8 mouse cellular contexts compared by ENCODE assay signal in the genomic region with DNA sequence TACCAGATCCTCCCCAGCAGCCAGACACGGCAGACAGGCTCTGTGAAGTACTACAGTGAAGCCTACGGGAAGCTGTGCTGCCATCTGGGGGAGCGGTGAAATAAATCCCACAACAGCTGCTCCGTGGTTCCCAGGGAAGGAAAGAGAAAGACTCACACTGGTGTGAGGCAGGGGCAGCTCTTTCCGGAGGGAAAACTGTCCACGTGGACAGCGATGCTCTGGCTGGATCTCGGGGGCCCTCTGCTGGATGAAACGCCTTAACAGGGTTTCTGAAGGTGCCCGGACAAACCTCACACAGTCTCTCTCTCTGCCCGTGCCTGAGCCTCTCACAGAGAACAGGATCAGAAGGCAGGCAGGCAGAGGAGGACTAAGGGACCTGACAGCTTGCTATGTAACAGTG. TPM values are rescaled to one million over a fixed set of nuclear protein-coding genes. Genes with fewer than 3 reads are reported as not detected.
DNase-seq lines count a peak whose midpoint lies in the region; ATAC-seq and TF ChIP-seq lines count a peak whose summit lies in the region.

No protein-coding gene starts in this region.

- H3K4me1 ChIP-seq in CH12.LX (ENCODE audit: control insufficient read depth in 1 of 2, insufficient read depth in 2 of 2): peaks cover 26 to 41% of the 10 kb centered on the region in 2 experiments
- H3K4me1 ChIP-seq in forebrain, embryonic 16.5 days (replicated peaks; ENCODE audit: control insufficient read depth, insufficient read depth, low read length): peaks cover 43% of the 10 kb centered on the region
- peaks cover 3% of the 10 kb centered on the region; the same call in 1 of the 2 replicates for H3K4me1 ChIP-seq in liver, embryonic 15.5 days (replicated peaks)
- peaks cover 19% of the 10 kb centered on the region for H3K4me1 ChIP-seq in neural tube, embryonic 12.5 days
- H3K4me1 ChIP-seq in stomach, postnatal 0 days (replicated peaks; ENCODE audit: control insufficient read depth, insufficient read depth): no peaks in the 10 kb centered on the region

- H3K4me2 ChIP-seq in CH12.LX (ENCODE audit: insufficient read depth, low read depth, poor library complexity, severe bottlenecking): peak overlapping the region; percentile 76
- H3K4me2 ChIP-seq in forebrain, embryonic 16.5 days (ENCODE audit: low read length): peak overlapping the region; percentile 45
- peak overlapping the region; percentile 54 for H3K4me2 ChIP-seq in liver, embryonic 15.5 days
- H3K4me2 ChIP-seq in neural tube, embryonic 12.5 days (replicated peaks): peak overlapping the region; percentile 43
- peak overlapping the region; percentile 25; the same call in 1 of the 2 replicates for H3K4me2 ChIP-seq in stomach, postnatal 0 days (replicated peaks; ENCODE audit: low read depth)

- peak; percentile 73 for ATAC-seq in forebrain, embryonic 16.5 days
- ATAC-seq in liver, embryonic 15.5 days (ENCODE audit: insufficient read depth): no peak
- ATAC-seq in neural tube, embryonic 12.5 days (ENCODE audit: low FRiP score, low read depth): peak; percentile 82
- ATAC-seq in stomach, postnatal 0 days (ENCODE audit: low FRiP score, low TSS enrichment): peak; percentile 85

- H3K27ac ChIP-seq in CH12.LX (ENCODE audit: insufficient read depth, low read depth): no peak overlapping the region
- H3K27ac ChIP-seq in forebrain, embryonic 16.5 days (ENCODE audit: low read length): peak overlapping the region; percentile 54
- no peak overlapping the region for H3K27ac ChIP-seq in liver, embryonic 15.5 days (replicated peaks)
- H3K27ac ChIP-seq in neural tube, embryonic 12.5 days: no peak overlapping the region
- no peak overlapping the region for H3K27ac ChIP-seq in stomach, postnatal 0 days (replicated peaks)

- no peak overlapping the region for H3K4me3 ChIP-seq in CH12.LX (replicated peaks in 1 of 3; ENCODE audit: low read depth in 2 of 3, low read length in 2 of 3, poor library complexity in 1 of 3)
- H3K4me3 ChIP-seq in forebrain, embryonic 16.5 days (replicated peaks; ENCODE audit: low read length): no peak overlapping the region; the same call in 1 of the 2 replicates
- H3K4me3 ChIP-seq in liver, embryonic 15.5 days (replicated peaks): 0 out of 2 replicates have a peak overlapping the region, but pooled peaks have one; percentile 5
- no peak overlapping the region for H3K4me3 ChIP-seq in neural tube, embryonic 12.5 days
- H3K4me3 ChIP-seq in stomach, postnatal 0 days (ENCODE audit: low read depth, low read length): no peak overlapping the region

- intact Hi-C loops in heart, postnatal 25 days (cut with DNase I): loop anchor here (1.0 to 5.0 kb wide), 3 partner anchors 40 to 213 kb away; no protein-coding TSS in a partner anchor

- TF ChIP-seq CTCF in CH12.LX (conservative IDR thresholded peaks at IDR 0.05 in 1 of 2, IDR thresholded peaks at IDR 0.05 in 1 of 2; ENCODE audit: low read depth in 2 of 2, low read length in 2 of 2): peak; percentile 29 to 91; a peak in 3 of 4 replicates
- TF ChIP-seq CTCF in stomach, postnatal 0 days (IDR thresholded peaks at IDR 0.05; ENCODE audit: low read depth): peak; percentile 94

- in situ Hi-C loops in CH12.LX (cut with MboI; ENCODE audit: low pct_ligation_motif_present, low pct_unique_long_range_greater_than_20kb, low sequenced_read_pairs): loop anchor here (5.0 kb wide), 1 partner anchor 46 kb away; no protein-coding TSS in a partner anchor

- no peak for TF ChIP-seq POLR2A in CH12.LX (IDR thresholded peaks at IDR 0.05; ENCODE audit: low read depth, low read length)

- under 1% methylated on average over 11 of the region's 11 CpGs for WGBS in forebrain, embryonic 16.5 days
- WGBS in large intestine, adult 2 months: 1% methylated on average over 11 of the region's 11 CpGs
- WGBS in liver, embryonic 15.5 days (ENCODE audit: insufficient replicate concordance): under 1% methylated on average over 11 of the region's 11 CpGs
- WGBS in neural tube, embryonic 12.5 days: 0% methylated on average over 11 of the region's 11 CpGs
- 0% methylated on average over 11 of the region's 11 CpGs for WGBS in stomach, postnatal 0 days

- H3K79me2 ChIP-seq in CH12.LX (replicated peaks; ENCODE audit: control insufficient read depth, extremely low read depth, insufficient read depth, poor library complexity, severe bottlenecking): no peaks in the 10 kb centered on the region

- dilution Hi-C loops in CH12.LX (cut with MboI; ENCODE audit: extremely low pct_ligation_motif_present, extremely low pct_unique_long_range_greater_than_20kb, low sequenced_read_pairs): no loop called here

- TF ChIP-seq EP300 in CH12.LX (IDR thresholded peaks at IDR 0.05; ENCODE audit: low read length): no peak
- no peak for TF ChIP-seq EP300 in stomach, postnatal 0 days (optimal IDR thresholded peaks at IDR 0.05)

- no peaks in the 10 kb centered on the region for H3K9me3 ChIP-seq in CH12.LX (replicated peaks; ENCODE audit: low read length)
- H3K9me3 ChIP-seq in forebrain, embryonic 16.5 days (ENCODE audit: control insufficient read depth, low read length): no peaks in the 10 kb centered on the region
- H3K9me3 ChIP-seq in liver, embryonic 15.5 days (replicated peaks): no peaks in the 10 kb centered on the region
- H3K9me3 ChIP-seq in neural tube, embryonic 12.5 days: no peaks in the 10 kb centered on the region
- H3K9me3 ChIP-seq in stomach, postnatal 0 days (ENCODE audit: control insufficient read depth, low read length): no peaks in the 10 kb centered on the region

- H3K9ac ChIP-seq in CH12.LX (ENCODE audit: insufficient read depth, low read depth): no peak overlapping the region
- peak overlapping the region; percentile 47 for H3K9ac ChIP-seq in forebrain, embryonic 16.5 days (replicated peaks; ENCODE audit: low read depth, low read length)
- no peak overlapping the region for H3K9ac ChIP-seq in liver, embryonic 15.5 days
- H3K9ac ChIP-seq in neural tube, embryonic 12.5 days: peak overlapping the region; percentile 51
- H3K9ac ChIP-seq in stomach, postnatal 0 days (ENCODE audit: low read length): 0 out of 2 replicates have a peak overlapping the region, but pooled peaks have one; percentile 9

- TF ChIP-seq RAD21 in CH12.LX (IDR thresholded peaks at IDR 0.05; ENCODE audit: low read depth, low read length): peak; percentile 87

- peaks cover 31% of the 10 kb centered on the region for H3K27me3 ChIP-seq in CH12.LX (replicated peaks)
- no peaks in the 10 kb centered on the region for H3K27me3 ChIP-seq in forebrain, embryonic 16.5 days (replicated peaks; ENCODE audit: control insufficient read depth, insufficient read depth, low read length)
- H3K27me3 ChIP-seq in liver, embryonic 15.5 days: no peaks in the 10 kb centered on the region
- H3K27me3 ChIP-seq in neural tube, embryonic 12.5 days (replicated peaks): no peaks in the 10 kb centered on the region
- no peaks in the 10 kb centered on the region for H3K27me3 ChIP-seq in stomach, postnatal 0 days (ENCODE audit: control insufficient read depth, insufficient read depth, low read length)

- peak; percentile 74 for DNase-seq in CH12.LX (ENCODE audit: extremely low read depth)
- peak; percentile 90 for DNase-seq in cerebellum, adult 11 months
- peak; percentile 49 for DNase-seq in heart, postnatal 25 days (ENCODE audit: low spot score)
- DNase-seq in large intestine, adult 2 months (ENCODE audit: low read depth, low spot score): peak; percentile 48
- peak; percentile 85 for DNase-seq in stomach, postnatal 0 days (ENCODE audit: low spot score)

- no peaks in the 10 kb centered on the region for H3K36me3 ChIP-seq in CH12.LX (replicated peaks in 1 of 2; ENCODE audit: control insufficient read depth in 1 of 2, insufficient read depth in 1 of 2, low read length in 1 of 2)
- H3K36me3 ChIP-seq in forebrain, embryonic 16.5 days (ENCODE audit: control insufficient read depth, insufficient read depth): no peaks in the 10 kb centered on the region
- H3K36me3 ChIP-seq in liver, embryonic 15.5 days (replicated peaks): no peaks in the 10 kb centered on the region
- H3K36me3 ChIP-seq in neural tube, embryonic 12.5 days: no peaks in the 10 kb centered on the region
- H3K36me3 ChIP-seq in stomach, postnatal 0 days (ENCODE audit: control insufficient read depth, insufficient read depth, low read length): no peaks in the 10 kb centered on the region

TF ChIP-seq in CH12.LX, 34 proteins besides CTCF, POLR2A, EP300 and RAD21 (continues in another document):
- TF ChIP-seq E2F4 (IDR thresholded peaks at IDR 0.05; ENCODE audit: insufficient replicate concordance, low read depth, low read length) (no peak), USF1 (IDR thresholded peaks at IDR 0.05; ENCODE audit: low read depth, low read length) (peak; percentile 79), SIN3A (IDR thresholded peaks at IDR 0.05; ENCODE audit: low read length) (peak; percentile 71; the same call in 1 of the 2 replicates), CHD2 (IDR thresholded peaks at IDR 0.05; ENCODE audit: low read length) (no peak), MXI1 (IDR thresholded peaks at IDR 0.05; ENCODE audit: low read depth, low read length) (peak; percentile 96), KAT2A (IDR thresholded peaks at IDR 0.05; ENCODE audit: insufficient replicate concordance, low read length) (no peak), MYC (IDR thresholded peaks at IDR 0.05; ENCODE audit: low read depth, low read length) (peak; percentile 99), CHD1 (IDR thresholded peaks at IDR 0.05; ENCODE audit: low read depth, low read length) (no peak)

RNA-seq across cellular contexts. Expression of a gene that starts 53.1 kb away (rescaled TPM):
- total RNA-seq in CH12.LX (2012; rRNA removed) (8.4 and 11.8 TPM in 2 replicates), CH12.LX (2014; rRNA removed) (0.16 TPM in 1 of 2 replicates, not detected in the other)
- polyA plus RNA-seq in CH12.LX (2012; ENCODE audit: insufficient read length, low read depth): 1.6 and 2.5 TPM in 2 replicates
- polyA plus RNA-seq in forebrain, embryonic 16.5 days (2015; fragmentation: Nextera tagmentation; extraction: Ambion mirVana): 68.9 and 86.5 TPM in 2 replicates
- 1 to 10 TPM; 1.7 to 2.3 TPM for total RNA-seq in heart, postnatal 25 days (2021)
- polyA plus RNA-seq in large intestine, adult 2 months (2012; rRNA removed): 79.9 and 81.5 TPM in 2 replicates
- 2.4 and 4.3 TPM in 2 replicates for polyA plus RNA-seq in liver, embryonic 15.5 days (2015; fragmentation: Nextera tagmentation; extraction: Ambion mirVana)
- 33.3 and 35.8 TPM in 2 replicates for polyA plus RNA-seq in neural tube, embryonic 12.5 days (2016; fragmentation: Nextera tagmentation; extraction: Ambion mirVana)
- 11.3 and 13.3 TPM in 2 replicates for polyA plus RNA-seq in stomach, postnatal 0 days (2015; fragmentation: Nextera tagmentation; extraction: Ambion mirVana)

RNA-seq across cellular contexts. Expression of a gene that starts 58.5 kb away (rescaled TPM):
- total RNA-seq in CH12.LX (2012; rRNA removed) (42.1 and 45.0 TPM in 2 replicates), CH12.LX (2014; rRNA removed) (24.1 and 31.0 TPM in 2 replicates)
- 35.7 and 36.4 TPM in 2 replicates for polyA plus RNA-seq in CH12.LX (2012; ENCODE audit: insufficient read length, low read depth)
- 79.4 and 84.0 TPM in 2 replicates for polyA plus RNA-seq in forebrain, embryonic 16.5 days (2015; fragmentation: Nextera tagmentation; extraction: Ambion mirVana)
- total RNA-seq in heart, postnatal 25 days (2021): 10 to 100 TPM; 13.5 to 15.5 TPM
- polyA plus RNA-seq in large intestine, adult 2 months (2012; rRNA removed): 56.1 and 59.4 TPM in 2 replicates
- polyA plus RNA-seq in liver, embryonic 15.5 days (2015; fragmentation: Nextera tagmentation; extraction: Ambion mirVana): 18.2 and 19.7 TPM in 2 replicates
- polyA plus RNA-seq in neural tube, embryonic 12.5 days (2016; fragmentation: Nextera tagmentation; extraction: Ambion mirVana): 87.5 and 89.3 TPM in 2 replicates
- polyA plus RNA-seq in stomach, postnatal 0 days (2015; fragmentation: Nextera tagmentation; extraction: Ambion mirVana): 43.5 and 46.3 TPM in 2 replicates

Comparison
In these comparisons a context has a peak if more than half of its experiments do, and no peak if none do; other contexts are left out.
1. H3K4me2 ChIP-seq: peak in every context shown above with its lines; median percentile 76 in CH12.LX; 54 in liver, embryonic 15.5 days; 45 in forebrain, embryonic 16.5 days; 43 in neural tube, embryonic 12.5 days; 25 in stomach, postnatal 0 days.
2. H3K9ac ChIP-seq: peak in forebrain, embryonic 16.5 days (single experiment), neural tube, embryonic 12.5 days (single experiment) and stomach, postnatal 0 days (single experiment); none in CH12.LX (single experiment) and liver, embryonic 15.5 days (single experiment).
3. Peak in every context shown above with its lines, with median percentiles within 50 percentile points of each other: DNase-seq.